In the genomic region with DNA sequence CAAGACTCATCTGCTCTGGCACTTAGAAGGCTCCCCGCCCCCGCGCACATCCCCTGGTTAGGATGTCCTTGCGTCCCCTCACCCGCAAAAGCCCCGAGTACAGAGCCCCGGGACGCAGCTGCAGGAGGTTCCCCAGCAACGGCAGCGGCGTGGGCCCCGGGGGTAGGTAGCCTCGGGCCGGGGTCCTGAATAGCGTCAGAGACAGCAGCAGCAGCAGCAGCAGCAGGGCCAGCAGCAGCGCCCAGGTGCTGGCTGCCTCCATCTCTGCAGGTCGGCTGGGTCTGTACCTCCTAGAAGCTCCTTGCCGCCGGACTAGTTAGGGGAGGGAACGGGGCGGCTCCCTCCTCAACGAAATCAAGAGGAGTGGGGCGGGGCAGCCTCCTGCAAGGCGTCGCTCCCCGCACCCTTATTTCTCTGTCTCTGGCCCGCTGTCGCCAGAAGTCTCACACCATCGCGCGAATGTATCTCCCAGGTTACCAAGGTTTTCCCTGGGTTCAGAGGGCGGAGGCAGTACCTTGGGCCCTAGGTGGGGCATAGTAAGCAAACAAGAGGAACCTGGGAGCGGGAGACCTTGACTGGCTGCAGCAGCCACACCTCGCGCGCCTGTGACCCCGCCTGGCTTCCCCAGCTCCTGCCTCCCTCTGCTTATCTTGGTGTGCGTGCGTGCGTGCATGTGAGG, we compare ENCODE assay signal across 8 mouse cellular contexts. TPM values are rescaled to one million over a fixed set of nuclear protein-coding genes. Genes with fewer than 3 reads are reported as not detected.
DNase-seq lines count a peak whose midpoint lies in the region; ATAC-seq lines count a peak whose summit lies in the region.

A gene (minus strand): TSS at position 673 of the 679 bp plus-strand sequence.

- WGBS in heart, embryonic 12.5 days: under 1% methylated on average over 40 of the region's 40 CpGs
- 1% methylated on average over 40 of the region's 40 CpGs for WGBS in hindbrain, embryonic 12.5 days
- 1% methylated on average over 40 of the region's 40 CpGs for WGBS in limb, embryonic 13.5 days
- under 1% methylated on average over 40 of the region's 40 CpGs for WGBS in midbrain, embryonic 13.5 days

- H3K4me2 ChIP-seq in heart, embryonic 12.5 days: peak within 1 kb of the TSS; percentile 77
- peak within 1 kb of the TSS; percentile 80 for H3K4me2 ChIP-seq in hindbrain, embryonic 12.5 days (replicated peaks)
- peak within 1 kb of the TSS; percentile 93 for H3K4me2 ChIP-seq in limb, embryonic 13.5 days (replicated peaks)
- peak within 1 kb of the TSS; percentile 77 for H3K4me2 ChIP-seq in midbrain, embryonic 13.5 days (replicated peaks)

- peak within 1 kb of the TSS; percentile 45 for H3K9ac ChIP-seq in heart, embryonic 12.5 days
- H3K9ac ChIP-seq in hindbrain, embryonic 12.5 days: peak within 1 kb of the TSS; percentile 55
- H3K9ac ChIP-seq in limb, embryonic 13.5 days: peak within 1 kb of the TSS; percentile 71
- H3K9ac ChIP-seq in midbrain, embryonic 13.5 days (replicated peaks): peak within 1 kb of the TSS; percentile 74

- H3K27me3 ChIP-seq in heart, embryonic 12.5 days (replicated peaks): peaks cover 38% of the 10 kb centered on the region
- peaks cover 27% of the 10 kb centered on the region for H3K27me3 ChIP-seq in hindbrain, embryonic 12.5 days
- peaks cover 33% of the 10 kb centered on the region for H3K27me3 ChIP-seq in limb, embryonic 13.5 days
- H3K27me3 ChIP-seq in midbrain, embryonic 13.5 days: peaks cover 34% of the 10 kb centered on the region

- no peaks in the 10 kb centered on the region for H3K36me3 ChIP-seq in heart, embryonic 12.5 days
- H3K36me3 ChIP-seq in hindbrain, embryonic 12.5 days: no peaks in the 10 kb centered on the region
- no peaks in the 10 kb centered on the region for H3K36me3 ChIP-seq in limb, embryonic 13.5 days
- no peaks in the 10 kb centered on the region for H3K36me3 ChIP-seq in midbrain, embryonic 13.5 days

- H3K27ac ChIP-seq in heart, embryonic 12.5 days (ENCODE audit: poor library complexity, severe bottlenecking): no peak within 1 kb of the TSS
- H3K27ac ChIP-seq in hindbrain, embryonic 12.5 days: no peak within 1 kb of the TSS
- no peak within 1 kb of the TSS for H3K27ac ChIP-seq in limb, embryonic 13.5 days
- H3K27ac ChIP-seq in midbrain, embryonic 13.5 days: no peak within 1 kb of the TSS

- peak within 1 kb of the TSS; percentile 45 for H3K4me3 ChIP-seq in heart, embryonic 12.5 days
- peak within 1 kb of the TSS; percentile 42 for H3K4me3 ChIP-seq in hindbrain, embryonic 12.5 days
- peak within 1 kb of the TSS; percentile 51 for H3K4me3 ChIP-seq in limb, embryonic 13.5 days
- peak within 1 kb of the TSS; percentile 50 for H3K4me3 ChIP-seq in midbrain, embryonic 13.5 days (replicated peaks)

- peaks cover 10% of the 10 kb centered on the region; the same call in 1 of the 2 replicates for H3K4me1 ChIP-seq in heart, embryonic 12.5 days (replicated peaks)
- H3K4me1 ChIP-seq in hindbrain, embryonic 12.5 days: peaks cover 10% of the 10 kb centered on the region
- H3K4me1 ChIP-seq in limb, embryonic 13.5 days: peaks cover 17% of the 10 kb centered on the region
- peaks cover 13% of the 10 kb centered on the region for H3K4me1 ChIP-seq in midbrain, embryonic 13.5 days (replicated peaks)

- no peaks in the 10 kb centered on the region for H3K9me3 ChIP-seq in heart, embryonic 12.5 days (replicated peaks)
- H3K9me3 ChIP-seq in hindbrain, embryonic 12.5 days (replicated peaks): no peaks in the 10 kb centered on the region
- H3K9me3 ChIP-seq in limb, embryonic 13.5 days: no peaks in the 10 kb centered on the region
- no peaks in the 10 kb centered on the region for H3K9me3 ChIP-seq in midbrain, embryonic 13.5 days

- intact Hi-C loops in heart, postnatal 36 days (cut with DNase I): no loop called here

- DNase-seq in heart, postnatal 36 days: no peak
- DNase-seq in embryo, embryonic 10 days (ENCODE audit: low spot score): peak; percentile 50
- DNase-seq in testis, postnatal 14 days (ENCODE audit: low spot score): peak; percentile 48
- no peak for DNase-seq in frontal cortex, postnatal 25 days (ENCODE audit: low spot score in 2 of 2)

- no peak for ATAC-seq in heart, embryonic 12.5 days (ENCODE audit: insufficient number of reproducible peaks, low FRiP score)
- ATAC-seq in hindbrain, embryonic 12.5 days (ENCODE audit: low FRiP score): peak; percentile 65
- ATAC-seq in limb, embryonic 13.5 days (ENCODE audit: low FRiP score, low read depth): peak; percentile 67; the same call in 1 of the 2 replicates
- ATAC-seq in midbrain, embryonic 13.5 days: peak; percentile 62

RNA-seq across cellular contexts. Expression of the gene that starts here (rescaled TPM):
- polyA plus RNA-seq in heart, embryonic 12.5 days (2016; fragmentation: Nextera tagmentation; extraction: Ambion mirVana): 2.7 and 3.1 TPM in 2 replicates
- 10 to 100 TPM in 1 of 2 experiments, 1 to 10 TPM in 1; 4.4 to 10.1 TPM for total RNA-seq in heart, postnatal 36 days (2021)
- polyA plus RNA-seq in hindbrain, embryonic 12.5 days (2016; fragmentation: Nextera tagmentation; extraction: Ambion mirVana): 1.8 TPM in 2 replicates
- polyA plus RNA-seq in limb, embryonic 13.5 days (2015; fragmentation: Nextera tagmentation; extraction: Ambion mirVana): 1.8 and 2.2 TPM in 2 replicates
- 0.84 and 1.0 TPM in 2 replicates for polyA plus RNA-seq in midbrain, embryonic 13.5 days (2015; fragmentation: Nextera tagmentation; extraction: Ambion mirVana)

Comparison
In these comparisons a context has a peak if more than half of its experiments do, and no peak if none do; other contexts are left out.
1. DNase-seq: peak in embryo, embryonic 10 days (single experiment) and testis, postnatal 14 days (single experiment); none in heart, postnatal 36 days (0 of 2) and frontal cortex, postnatal 25 days (0 of 2).
2. Peak in every context shown above with its lines, with median percentiles within 50 percentile points of each other: H3K4me2 ChIP-seq, H3K4me3 ChIP-seq and H3K9ac ChIP-seq.